Mouse (Mus musculus) kidney, postnatal 36 days (tissue): Measurements from ENCODE around the gene Homer2.

ENCODE experiments used
- DNase-seq, 2 experiments: peaks; one replicate each; pipeline ENCODE4 v3.0.0; 2021 to 2022; ENCODE audit warnings: mixed read lengths in 2 of 2

Gene Homer2

DNA sequence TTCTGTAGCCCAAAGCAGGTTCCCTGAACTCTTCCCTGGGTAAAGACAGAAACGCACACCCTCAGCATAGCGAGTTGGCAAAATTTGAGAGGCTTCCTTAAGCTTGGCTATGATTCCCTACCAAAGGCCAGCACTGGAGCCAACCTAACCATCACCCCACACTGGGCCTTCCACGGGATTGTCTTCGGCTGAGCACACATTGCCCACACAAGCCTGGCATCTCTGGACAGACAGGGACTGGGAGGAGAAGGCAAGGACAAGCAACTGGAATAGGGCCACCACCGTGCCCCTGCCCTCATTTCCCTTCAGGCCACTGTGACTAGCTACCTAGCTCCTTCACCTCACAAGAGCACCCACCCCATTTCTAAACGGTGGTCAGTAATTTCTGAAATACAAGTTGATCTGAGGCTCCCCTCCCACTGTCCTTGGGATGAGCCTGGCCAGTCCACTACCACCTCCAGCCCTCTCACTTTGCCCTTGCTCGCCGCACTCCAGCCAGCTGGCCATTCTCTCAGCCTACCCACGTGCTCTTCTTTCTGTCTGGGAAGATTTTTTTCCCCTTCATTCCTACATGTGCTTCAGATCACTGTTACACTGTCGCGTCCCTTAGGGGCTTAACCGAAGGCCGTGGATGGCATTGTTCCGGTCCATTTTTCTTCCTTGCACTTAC is at the start of gene Homer2:
Gene Homer2 (minus strand): TSS at position 57 of the 670 bp plus-strand sequence.
- no peak for DNase-seq

DNA sequence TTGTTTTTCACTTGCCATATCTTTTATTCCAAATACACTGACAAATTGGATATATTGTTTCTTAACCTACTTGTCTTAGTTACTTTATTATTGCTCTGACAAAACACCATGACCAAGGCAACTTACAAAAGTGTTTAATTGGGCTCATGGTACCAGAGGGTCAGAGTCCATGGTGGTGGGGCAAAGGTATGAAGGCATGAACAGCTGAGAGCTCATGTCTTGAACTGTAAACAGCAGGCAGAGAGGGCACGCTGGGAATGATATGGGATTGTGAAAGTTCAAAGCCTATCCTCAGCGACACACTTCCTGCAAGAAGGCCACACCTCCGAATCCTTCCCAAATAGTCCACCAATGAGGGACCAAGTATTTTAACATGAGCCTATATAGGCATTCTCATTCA is 40.6 kb upstream of the Homer2 start:
- no peak for DNase-seq

DNA sequence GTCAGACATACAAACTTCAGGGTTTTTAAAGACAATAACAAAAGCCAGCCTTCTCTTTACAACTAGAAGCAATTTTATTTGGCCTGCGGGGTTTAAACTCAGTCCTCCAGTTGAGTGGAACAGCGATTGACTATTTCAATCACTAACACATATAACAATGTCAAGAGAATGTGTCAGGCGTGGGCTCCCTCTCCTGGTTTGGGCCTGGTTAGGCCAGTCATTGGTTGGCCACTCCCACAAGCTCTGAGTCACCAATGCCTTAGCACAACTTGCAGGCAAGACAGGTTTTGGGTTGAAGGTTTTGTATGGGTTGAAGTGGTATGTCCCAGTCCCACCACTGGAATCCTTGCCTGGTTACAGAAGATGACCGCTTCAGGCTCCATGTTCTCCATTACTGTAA is 36.8 kb upstream of the Homer2 start:
- peak; percentile 4 to 24 for DNase-seq

DNA sequence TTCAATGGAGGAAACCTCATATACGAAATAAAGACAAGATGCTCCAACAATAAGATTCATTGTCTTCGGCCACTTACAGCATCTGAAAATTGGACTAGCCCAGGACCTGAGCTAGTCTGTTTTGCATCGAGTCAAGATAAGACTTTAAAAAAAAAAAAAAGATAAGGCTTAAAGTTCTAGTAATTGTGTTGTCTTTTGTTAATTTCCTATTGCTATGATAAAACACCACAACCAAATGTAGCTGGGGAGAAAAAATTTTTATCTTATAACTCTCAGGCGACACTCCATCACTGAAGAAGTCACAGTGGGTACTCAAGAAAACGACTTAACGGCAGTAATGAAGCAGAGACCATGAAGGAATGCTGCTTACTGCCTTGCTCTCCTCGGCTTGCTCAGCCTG is 32.7 kb upstream of the Homer2 start:
- DNase-seq: no peak

DNA sequence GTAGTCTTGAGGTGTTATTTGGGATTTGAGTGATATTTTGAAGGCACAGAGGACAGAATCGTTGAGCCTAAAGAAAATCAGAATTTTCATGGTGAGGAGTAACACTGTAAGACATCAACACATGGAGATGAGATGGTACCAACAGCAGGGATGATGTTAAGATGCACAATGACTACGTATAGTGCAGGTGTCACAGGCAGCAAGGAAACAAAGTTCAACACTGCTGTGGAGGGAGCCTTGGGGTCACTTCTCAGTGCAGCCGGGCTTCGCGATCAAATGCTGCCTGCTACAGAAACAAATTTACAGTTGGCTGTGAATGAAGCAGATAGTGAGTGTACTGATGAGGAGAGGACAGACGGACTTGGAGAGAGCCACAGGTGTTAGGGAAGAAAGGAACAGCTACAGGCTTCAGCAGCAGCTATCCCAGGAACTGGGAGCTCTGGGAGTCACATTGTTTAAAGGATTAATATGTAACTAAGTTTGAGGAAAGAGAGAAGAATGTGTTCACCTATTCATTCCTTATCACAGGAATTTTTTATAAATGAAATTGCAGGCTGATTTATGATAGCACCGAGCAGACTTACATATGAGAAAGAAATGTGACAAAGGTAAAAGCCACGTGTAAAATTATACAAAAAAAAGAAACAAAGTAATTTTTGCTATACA is 31.5 kb upstream of the Homer2 start:
- no peak for DNase-seq

DNA sequence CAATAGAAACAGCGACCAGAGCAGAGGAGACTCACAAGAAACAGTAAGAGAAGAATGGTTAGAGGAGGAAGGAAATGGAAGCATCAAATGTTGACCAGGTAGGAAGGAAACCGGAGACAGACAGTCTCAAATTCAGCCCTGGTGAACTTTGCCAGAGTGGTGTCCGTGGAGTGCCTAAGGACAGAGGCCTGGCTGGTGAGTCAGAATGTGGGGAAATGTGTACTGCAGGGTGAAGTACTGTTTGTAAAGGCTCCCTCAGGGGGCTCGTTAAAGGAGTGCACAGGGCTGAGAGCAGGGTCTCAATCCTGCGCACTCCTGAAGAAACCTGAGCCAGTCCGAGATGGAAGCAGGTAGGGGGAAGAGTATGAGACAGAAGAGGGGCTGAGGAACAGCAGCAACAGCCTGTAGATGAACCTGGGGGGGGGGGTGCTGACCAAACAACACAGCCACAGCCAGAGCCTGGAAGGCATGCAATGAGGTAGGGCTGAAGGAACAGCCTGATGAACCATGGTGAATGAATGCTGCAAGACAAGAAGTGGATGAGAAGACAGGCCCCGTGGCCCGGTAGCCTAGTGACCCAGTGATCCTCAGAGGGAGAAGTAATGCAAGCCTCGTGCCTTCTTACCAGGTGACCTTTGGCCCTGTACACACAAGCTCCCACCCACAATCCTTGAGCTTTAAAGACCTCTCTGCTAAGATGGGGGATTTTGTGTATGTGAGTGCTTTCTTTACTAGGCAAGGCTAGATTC is 28.1 kb upstream of the Homer2 start:
- DNase-seq: no peak

DNA sequence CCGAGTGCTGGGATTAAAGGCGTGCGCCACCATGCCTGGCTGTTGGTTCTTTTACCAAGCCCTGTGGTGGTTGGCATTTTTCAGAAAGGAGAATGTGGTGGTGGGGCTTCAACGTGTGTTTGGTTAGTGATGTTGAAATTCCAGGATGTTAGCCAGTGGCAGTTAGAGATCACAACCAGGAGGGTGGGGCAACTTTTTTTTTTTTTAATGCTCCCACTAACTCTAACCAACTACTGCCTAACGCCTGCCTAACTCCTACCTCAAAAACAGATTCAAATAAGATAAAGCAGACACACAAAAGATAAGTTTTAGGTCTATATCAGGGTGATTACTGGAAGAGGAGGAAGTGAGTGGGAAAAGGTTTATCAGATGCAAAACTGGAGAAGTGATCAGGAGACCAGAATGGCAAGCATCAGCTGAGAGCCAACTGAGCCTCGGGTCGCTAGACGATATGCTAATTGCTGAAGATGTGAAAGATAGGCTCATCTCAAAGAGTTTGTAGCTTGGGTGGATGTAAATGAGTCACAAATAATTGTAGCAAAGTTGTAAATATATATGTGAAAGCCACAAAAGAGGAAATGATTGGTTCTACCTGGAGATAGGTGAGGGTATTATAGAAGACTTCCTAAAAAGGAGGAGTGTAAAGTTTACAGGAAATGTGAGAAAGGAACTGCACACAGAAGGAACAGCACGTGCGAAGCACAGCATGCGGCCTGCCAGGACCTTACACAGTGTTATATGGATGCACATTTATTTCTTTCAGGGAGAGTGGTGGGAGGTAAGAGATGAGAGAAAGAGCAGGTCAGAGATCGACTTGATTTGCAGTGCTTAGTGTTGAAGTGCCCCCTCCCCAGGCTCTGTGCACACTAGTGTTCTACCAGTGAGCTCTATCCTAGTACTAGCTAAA is 25.1 kb upstream of the Homer2 start:
- DNase-seq: no peak

DNA sequence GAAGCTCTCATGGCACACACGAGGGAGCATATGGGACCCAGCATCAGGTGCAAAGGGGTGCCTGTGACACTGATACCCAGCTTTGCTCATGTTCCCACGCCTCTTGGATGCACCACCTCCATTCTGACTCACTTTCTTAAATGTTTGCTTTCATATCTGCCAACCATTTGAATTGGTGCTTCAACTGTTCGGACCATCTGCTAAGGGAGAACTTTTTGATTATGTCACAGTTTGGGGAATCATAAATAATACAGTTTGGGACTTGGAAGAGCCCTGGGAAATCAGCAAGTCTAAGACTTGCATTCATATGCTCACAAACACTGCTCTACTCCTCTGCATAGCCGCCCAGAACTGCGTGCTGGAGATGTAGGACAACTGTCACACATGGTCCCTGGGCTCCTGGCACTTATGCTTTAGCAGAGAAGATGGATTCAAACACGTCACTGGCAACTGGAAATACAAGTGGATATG is 23.9 kb upstream of the Homer2 start:
- DNase-seq: no peak

DNA sequence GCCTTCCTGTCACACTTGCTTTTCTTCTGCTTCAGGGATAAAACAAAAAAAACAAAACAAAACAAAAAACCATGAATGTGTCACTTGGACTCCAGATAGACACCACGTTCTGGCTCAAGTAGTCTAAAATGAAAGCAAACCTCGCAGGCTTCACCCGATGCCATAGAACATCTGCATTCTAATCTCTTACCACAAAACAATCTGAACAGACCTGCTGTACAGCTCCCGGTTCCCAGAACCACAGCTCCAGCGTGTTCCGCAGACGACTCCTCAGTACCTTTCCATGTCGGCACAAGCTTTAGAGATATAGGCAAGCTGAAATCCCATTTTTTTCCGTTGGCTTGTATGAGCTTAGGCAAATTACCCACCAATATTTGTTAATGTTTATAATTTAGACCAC is 22.5 kb upstream of the Homer2 start:
- no peak for DNase-seq

DNA sequence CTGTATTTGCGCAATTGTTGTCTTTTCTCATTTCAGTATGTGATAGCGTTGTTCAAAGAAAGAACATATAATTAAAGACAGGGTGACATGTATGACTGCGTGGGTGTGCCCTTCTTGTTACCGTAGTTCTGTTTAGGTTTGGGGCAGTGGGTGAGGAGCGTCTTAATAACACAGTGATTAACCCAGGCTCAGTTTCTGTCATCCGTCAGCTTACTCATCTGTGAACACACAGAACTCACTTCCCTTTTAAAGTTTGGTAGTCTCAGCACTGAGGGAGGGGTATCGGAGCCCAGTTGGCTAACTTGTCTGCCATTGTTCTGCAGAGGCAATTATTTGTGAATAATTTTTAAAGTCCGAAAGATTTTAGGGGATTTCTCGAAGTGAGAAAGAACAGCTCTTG is 20.4 kb upstream of the Homer2 start:
- DNase-seq: no peak

DNA sequence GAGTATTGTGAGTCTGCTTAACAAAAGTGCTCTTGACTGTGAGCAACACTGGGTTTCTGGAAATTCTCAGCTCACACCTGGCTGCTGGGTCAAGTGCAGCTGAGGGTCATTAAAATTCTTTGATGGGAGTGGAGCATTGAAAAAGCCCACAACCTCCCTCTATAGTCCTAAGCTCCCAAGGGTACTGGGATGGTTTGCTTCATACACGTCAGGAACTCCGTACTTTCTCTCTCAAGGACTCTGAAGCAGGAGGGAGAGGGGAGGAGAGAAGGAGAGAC is 19.3 kb upstream of the Homer2 start:
- DNase-seq: no peak

DNA sequence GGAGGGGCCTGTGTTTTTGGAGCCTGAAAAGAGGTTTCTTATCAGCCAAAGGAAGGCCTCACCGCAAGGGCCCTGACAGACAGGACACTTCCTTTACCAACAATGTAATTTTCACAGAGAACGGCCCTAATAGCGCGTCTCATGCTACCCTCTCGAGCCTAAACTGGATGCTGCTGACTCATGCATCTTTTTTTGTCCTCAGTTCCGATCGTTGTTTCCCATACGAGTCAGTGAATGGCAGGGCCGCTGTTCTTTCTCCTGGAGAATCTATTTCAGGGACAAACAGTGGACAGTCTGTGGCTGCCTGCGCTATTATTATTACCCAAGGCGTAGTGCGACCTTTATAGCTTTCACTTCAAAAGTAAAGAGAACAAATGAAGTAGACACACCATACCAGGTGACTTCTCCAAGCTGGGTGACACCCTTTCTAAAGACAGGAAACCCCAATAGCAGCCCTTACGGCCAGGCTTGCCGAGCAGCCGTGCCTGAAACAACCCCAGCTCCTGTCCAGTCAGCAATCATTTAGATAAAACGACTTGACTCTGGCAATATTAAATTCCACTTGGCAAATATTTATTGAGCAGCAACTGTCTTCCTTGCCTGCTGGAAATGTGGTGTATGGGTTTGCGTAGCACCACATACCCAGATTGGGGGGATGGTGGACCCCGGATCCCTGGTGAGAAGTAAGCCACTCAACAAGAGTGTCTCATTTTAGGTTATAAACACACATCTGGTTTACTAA is 18.8 kb upstream of the Homer2 start:
- no peak for DNase-seq

DNA sequence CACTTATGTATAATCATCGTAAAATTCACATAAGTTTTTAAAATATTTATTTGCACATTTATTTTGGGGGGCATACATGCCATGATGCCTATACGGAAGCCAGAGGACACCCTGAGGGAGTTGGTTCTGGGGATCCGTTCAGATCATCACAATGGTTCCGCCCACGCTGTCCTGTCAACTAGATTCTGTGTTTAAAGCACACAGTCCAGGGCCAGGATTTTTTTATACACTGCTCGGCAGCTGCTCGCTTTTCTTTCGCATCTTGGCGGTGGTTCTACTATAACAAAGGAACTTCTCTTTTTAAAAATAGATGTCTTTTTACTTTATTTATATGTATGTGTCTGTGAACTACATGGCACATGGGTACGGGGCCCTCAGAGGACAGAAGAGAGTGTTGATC is 16.5 kb upstream of the Homer2 start:
- no peak for DNase-seq

DNA sequence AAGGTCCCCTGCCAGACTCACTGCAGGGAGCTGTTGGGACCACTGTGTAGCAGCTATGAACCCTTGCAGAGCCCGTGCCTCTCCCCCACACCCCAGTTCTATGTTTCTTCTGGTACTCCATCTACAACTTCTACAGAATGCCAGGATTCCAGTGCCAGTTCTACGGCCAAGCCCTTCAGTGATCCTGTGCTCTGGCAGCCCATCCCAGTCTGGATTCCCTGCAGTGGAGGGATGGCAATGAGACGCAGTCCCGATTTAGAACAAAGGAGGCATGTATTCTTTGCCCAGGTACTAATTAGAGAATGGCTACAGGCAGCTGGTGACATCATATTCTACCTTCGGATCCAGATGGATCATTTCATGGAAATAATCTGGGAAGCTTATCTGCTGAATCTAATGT is 13.9 kb upstream of the Homer2 start:
- DNase-seq: no peak

DNA sequence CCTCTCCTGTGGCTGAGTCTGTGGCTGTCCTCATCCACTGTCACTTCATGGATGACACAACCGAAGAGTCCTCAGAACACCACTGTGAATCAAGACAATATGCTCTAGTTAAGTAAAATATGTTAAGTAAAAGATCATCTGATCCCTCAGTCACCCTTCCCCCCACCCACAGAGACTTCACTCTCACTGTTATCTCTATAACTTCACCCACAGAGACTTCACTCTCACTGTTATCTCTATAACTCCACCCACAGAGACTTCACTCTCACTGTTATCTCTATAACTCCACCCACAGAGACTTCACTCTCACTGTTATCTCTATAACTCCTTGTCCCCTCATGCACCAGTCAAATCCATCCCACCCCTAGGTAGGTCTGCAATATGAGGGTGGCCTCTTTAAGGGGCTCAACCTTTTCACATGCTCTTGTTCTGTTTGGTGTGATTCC is 11.9 kb upstream of the Homer2 start:
- no peak for DNase-seq

DNA sequence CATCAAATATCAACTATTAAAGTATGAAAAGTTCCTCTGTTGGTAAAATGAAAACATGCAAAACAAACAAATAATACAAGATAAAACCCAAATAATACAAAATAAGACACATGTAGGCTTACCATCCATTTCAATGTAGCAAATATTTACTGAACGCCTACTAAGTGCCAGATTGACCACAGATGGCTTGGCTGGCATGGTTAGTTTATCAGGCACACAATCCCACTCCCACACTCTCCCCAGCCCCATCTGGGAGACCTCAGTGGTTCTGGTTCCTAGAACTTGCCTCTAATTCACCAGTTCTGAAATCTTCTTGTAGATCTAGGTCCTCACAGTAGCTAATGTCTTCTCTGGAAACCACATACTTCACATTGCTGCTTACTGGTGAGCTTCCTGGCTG is 11.3 kb upstream of the Homer2 start:
- DNase-seq: no peak

DNA sequence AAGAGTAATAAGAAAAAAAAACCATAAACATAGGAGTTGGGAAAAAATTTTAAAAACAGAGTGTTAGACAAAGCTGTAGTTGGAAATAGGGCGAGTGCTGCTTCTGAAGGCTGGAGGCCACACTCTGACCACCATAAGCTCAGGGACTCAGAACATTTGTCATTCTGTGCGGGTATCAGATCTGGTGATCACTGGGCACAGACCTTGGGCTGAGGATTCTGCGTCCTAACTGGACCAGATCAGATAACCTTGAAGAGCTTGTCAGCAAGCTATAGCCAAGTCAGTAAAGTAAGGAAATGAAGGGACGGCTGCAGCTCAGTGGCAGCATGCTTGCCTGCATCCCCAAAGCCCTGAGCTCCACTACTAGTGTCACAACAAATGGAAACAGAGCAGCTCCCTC is 2.8 kb upstream of the Homer2 start:
- DNase-seq: no peak

DNA sequence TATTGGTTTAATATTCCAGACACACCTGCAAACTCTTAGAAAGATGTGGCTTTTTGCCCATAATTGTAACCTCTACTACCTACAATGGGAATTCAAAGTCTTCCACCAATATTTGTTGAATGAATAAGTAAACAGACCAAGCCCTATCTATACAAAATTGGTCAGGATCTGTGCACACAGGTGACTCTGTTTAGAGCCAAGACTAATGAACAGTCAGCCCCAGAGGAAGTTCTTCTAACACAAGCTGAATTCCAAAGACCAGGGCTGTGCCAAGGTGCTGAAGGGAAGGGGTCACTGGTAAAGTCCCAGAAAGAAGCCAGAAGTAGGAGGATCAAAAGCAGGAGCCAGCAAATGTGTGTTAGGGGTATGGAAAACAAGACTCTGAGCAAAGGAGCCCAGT is 838 bp upstream of the Homer2 start:
- DNase-seq: no peak

DNA sequence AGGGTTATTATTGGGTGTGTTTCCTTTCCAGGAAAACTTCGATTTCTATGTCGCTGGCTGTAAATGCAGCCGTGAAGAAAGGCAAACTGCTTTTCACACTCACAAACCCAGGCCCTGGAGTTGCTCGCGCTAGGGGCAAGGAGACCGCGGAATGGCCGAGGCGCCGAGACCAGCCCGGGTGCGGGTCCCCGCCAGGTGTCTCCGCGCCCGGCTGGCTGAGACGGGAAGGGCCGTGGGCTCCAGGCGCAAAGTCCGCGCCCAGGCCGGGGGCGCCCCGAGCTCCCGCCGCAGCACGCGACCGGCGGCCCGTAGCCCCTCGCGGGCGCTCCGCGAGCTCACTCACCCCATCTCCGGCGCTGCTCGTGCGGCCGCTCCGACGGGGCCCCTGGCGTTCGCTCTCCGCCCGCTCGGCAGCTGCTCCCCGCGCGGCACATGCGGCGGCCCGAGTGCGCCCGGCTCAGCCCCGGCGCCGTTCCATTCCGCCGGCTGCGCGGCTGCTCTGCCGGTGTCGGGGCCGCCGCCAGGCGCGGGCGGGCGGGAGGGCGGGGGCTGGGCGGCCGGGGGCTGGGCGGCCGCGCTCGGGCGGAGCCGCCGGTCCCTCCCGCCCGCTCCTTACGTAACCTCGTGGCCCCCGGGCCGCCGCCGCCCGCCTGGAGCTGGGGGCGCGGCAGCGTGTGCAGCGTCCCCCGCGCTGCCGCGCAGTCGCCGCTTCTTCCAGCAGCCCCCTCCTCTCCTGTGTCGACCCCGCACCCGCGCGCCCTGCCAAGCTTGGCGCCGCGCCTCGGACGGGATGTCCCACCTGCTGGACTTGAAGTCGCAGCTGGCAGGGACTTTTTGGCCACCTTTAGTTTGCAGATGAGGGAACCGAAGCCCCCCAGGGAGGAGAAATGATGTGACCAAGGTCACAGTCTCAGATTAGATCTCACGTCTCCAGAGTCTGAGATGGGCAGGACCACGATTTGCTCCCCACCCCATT is 623 bp downstream of the Homer2 start:
- peak; percentile 11 to 52 for DNase-seq

DNA sequence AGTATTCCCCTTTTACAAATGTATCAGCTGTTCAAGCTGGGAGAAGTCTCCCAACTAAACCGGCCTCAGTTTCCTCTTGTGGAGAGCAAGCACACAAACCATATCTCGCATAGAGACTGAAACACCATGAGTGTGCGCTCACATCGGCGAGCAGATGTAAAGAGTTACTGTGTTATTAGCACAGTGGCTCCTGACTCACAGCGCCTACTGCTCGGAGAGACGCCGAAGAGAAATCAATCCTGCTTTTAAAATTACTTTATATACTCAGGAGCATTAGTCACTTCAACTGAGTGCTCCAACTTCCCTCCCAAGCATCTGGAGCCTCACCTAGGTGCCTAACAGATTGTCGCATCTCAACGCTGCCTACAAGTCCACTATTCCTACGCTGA is 1.3 kb downstream of the Homer2 start:
- DNase-seq: no peak

DNA sequence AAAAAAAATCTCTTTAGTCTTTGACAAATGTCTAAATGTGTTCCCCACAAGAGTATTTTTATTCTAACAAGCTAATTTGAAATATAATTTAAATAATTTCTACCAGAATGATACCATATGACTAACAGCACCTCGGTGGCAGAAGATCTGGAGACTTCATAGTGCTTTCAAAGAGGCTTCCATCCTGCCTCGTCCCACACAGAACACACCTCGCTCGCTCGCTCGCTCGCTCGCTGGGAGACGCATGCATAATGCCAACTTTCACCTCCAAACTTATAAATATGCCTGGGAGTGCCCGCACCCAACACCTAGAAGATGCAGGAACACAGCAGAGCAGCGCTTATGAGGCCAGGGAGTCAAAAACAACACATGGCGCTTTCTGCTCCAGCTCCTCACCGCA is 9.0 kb downstream of the Homer2 start:
- no peak for DNase-seq
